ENCODE assay signal across 24 mouse cellular contexts in the genomic region with DNA sequence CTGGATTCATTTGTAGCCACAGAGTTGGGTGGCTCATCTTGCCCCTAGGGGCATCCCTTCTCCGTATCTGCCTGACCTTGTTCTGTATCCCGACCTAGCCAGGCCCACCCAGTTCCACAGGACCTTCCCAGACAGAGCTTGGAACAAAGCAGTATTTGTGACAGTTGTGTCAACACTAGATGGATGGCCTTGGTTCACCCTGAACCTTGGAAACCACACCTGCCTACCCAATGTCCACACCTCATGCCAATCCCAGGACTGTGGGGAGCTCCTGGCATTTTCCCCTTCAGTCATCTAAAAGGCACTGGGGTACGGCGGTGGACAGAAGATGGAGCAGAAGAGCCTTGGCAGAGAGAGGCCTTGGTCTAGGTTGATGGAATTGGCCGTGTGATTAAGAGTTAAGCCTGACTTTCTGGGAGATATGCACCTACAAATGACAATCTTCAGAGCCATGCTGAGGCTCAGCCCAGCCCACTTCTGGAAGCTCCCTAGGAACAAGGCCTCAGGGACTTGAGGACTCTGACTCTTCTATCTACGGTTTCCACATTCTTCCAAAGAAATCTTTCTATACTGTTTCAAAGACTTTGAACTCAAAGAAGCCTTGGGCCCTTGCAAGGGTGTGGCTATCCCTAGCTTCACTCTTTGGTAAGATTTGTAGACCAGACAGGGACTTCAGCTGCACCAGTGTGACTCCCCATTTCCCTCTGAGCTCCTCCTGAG.
"Had no signal": no experiment of that assay in that cellular context is flagged by ENCODE, and none has a peak within 500 bp of the region (broad histone marks: within the 10 kb centered on the region; RNA-seq: fewer than 3 reads in every experiment).

No protein-coding gene starts in this region.

- H3K4me3 ChIP-seq: gastrocnemius, adult 2 months; heart, adult 2 months; heart, embryonic 12.5 days; hindbrain, embryonic 10.5 days; hindbrain, embryonic 12.5 days; layer of hippocampus, adult 2 months; limb, embryonic 13.5 days; limb, embryonic 15.5 days; liver, embryonic 12.5 days had no signal

- H3K4me1 ChIP-seq: heart, embryonic 12.5 days; hindbrain, embryonic 12.5 days; liver, embryonic 12.5 days had no signal

- H3K9ac ChIP-seq: heart, embryonic 12.5 days; hindbrain, embryonic 12.5 days; hindbrain, embryonic 14.5 days; limb, embryonic 13.5 days; limb, embryonic 15.5 days; liver, embryonic 12.5 days had no signal

- H3K27ac ChIP-seq: gastrocnemius, adult 2 months; heart, adult 2 months; hindbrain, embryonic 10.5 days; hindbrain, embryonic 12.5 days; hindbrain, embryonic 14.5 days; layer of hippocampus, adult 2 months; limb, embryonic 13.5 days; limb, embryonic 15.5 days; liver, embryonic 12.5 days had no signal

- DNase-seq: gastrocnemius, adult 2 months; gastrocnemius, postnatal 10 days; gastrocnemius, postnatal 25 days; heart, postnatal 10 days; heart, postnatal 4 days; kidney, adult 11 months; kidney, adult 2 months; kidney, adult 9 months; kidney, postnatal 10 days; kidney, postnatal 25 days; kidney, postnatal 4 days; layer of hippocampus, postnatal 36 days; left cerebral cortex, postnatal 4 days had no signal

- H3K36me3 ChIP-seq: heart, embryonic 12.5 days; hindbrain, embryonic 10.5 days; hindbrain, embryonic 12.5 days; limb, embryonic 13.5 days; limb, embryonic 15.5 days; liver, embryonic 12.5 days had no signal

- H3K9me3 ChIP-seq: heart, embryonic 12.5 days; hindbrain, embryonic 10.5 days; hindbrain, embryonic 12.5 days; limb, embryonic 13.5 days; limb, embryonic 15.5 days; liver, embryonic 12.5 days had no signal

- H3K27me3 ChIP-seq: heart, embryonic 12.5 days; hindbrain, embryonic 12.5 days; limb, embryonic 13.5 days; limb, embryonic 15.5 days had no signal

- ATAC-seq: hindbrain, embryonic 16.5 days; inflammation-experienced regulatory T-cells, adult 6 months; liver, embryonic 12.5 days had no signal

- H3K4me2 ChIP-seq: heart, embryonic 12.5 days; hindbrain, embryonic 12.5 days; hindbrain, embryonic 14.5 days; limb, embryonic 13.5 days; limb, embryonic 15.5 days; liver, embryonic 12.5 days had no signal
